Mouse (Mus musculus) ovary, postnatal 14 days (tissue): ENCODE data around the gene Zfp768.
"Not testable (repeated sequence)": the region's sequence is repeated elsewhere in the genome, so short reads cannot be mapped to it uniquely, and the experiment has no call there.

ENCODE experiments used
- DNase-seq: peaks from one replicate; pipeline ENCODE4 v3.0.0; 2022; ENCODE audit warnings: low spot score

Gene Zfp768

DNA sequence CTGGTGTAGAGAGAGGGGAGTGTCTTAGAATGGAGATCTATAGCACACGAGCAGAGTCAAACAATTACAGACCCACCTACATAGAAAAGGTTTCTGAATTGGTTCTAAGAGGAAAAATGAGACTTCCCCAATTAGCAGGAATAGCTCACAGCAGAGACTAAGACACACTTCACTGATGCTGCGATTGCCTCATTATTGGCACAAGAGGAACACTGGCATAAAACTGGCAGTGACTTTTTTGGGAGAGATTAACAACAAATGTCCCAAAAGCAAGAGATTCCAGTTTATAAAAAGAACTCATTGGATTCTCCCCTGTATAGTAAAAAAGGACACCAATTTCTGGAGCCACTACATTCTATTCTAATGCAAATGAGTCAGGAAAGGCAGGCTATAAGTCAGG, 12.5 kb upstream of the Zfp768 start:
- no peak for DNase-seq

DNA sequence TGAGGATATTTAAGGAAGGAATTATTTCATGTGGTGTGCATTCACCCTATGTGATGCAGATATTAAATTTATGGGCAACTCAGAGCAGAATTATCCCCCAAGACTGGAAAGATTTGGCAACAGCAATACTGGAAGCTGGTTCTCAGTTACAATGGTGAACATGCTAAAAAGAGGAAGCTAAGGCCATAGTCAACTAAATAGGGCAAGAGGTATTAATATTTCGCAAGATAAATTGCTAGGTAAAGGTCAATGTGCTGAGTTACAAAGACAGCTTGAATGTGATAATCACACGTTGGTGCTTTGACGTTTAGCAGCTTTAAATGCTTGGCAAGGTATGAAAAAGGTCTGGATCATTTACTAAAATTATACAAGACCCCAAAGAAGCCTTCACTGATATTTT, 10.4 kb upstream of the Zfp768 start:
- DNase-seq: no peak

DNA sequence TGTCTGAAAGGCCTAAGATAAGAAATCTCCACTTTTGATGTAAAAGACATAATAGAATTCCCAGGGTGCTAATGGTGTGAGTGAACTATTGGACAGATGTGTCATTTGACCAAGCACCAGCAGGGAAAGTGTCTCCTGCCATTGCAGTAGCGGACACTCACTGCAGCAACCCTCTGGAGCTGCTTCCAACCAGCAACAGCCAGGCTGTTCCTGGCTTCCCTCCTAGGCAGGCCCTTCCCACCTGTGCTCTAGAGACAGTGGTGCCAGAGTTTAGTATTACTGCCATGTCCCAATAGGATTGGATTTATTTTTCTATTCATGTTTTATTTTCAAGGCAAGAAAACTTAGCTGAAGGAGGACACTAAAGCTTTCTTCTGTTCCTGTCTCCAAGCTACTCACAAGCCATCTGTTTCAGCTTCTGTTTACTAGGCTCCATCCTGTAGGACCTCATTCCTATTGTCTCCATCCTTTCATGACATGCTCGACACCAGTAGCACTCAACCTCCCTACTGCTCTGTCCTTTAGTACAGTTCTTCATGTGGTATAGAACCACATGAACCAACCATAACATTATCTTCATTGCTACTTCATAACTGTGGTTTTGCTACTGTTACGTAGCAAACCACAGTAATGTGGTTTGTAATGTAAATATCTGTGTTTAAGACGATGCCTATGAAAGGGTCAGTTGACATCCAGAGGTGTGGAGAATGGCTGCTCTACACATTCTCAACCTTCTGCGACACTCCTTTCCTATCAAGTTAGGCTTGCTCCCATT, 6.0 kb upstream of the Zfp768 start:
- DNase-seq: no peak

DNA sequence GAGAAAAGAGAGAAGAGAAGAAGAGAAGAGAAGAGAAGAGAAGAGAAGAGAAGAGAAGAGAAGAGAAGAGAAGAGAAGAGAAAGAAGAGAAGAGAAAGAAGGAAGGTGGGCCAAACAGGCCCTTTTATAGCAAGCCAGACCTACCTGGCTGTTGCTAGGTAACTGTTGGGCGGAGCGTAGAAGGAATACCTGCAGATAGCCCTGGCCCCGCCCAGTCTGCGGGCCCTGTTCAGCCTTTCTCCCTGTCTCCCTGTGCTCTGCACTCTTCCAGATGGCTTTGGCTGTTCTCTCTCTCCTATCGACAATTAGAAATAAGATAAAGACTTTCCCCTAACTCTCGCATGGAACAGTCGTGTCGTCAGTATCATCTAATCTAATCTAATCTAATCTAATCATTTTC, 1.3 kb upstream of the Zfp768 start:
- DNase-seq: no peak

DNA sequence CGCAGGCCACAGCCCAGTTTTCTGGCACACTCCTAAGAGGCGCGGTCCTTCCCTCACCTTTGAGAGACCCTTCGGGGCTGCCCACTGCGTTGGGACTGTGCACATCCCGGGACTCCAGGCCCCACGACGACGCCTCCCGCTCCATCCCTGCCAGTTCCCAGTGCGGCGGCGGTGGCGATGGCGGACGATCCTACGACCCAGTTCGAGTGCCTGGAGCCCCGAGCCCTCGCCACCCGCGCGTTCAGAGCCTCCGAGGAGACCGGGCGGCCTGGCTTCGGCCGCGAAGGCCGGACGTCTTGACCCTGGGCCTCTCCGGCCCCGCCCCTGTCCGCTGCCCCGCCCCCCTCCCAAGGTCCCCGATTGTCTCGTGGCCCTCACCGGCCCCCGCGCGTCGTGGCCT, 297 bp downstream of the Zfp768 start:
- peak; percentile 48 for DNase-seq

DNA sequence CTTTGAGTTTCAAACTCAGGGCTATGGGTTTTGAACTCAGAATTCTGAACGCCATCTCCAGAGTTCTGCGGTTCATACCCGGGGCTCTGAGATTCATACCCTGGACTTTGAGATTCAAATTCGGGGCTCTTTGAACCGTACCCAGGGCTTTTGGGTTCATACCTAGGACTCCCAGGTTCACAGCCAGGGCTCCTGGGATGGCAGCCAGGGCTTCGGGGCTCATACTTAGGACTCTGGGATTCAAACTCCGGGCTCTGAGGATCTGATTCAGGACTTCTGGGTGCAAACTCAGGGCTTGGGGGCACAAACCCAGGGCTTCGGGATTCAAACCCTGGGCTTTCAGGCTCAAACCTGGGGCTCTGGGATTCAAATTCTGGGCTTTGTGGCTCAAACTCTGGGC, 1.0 kb downstream of the Zfp768 start:
- no peak for DNase-seq

DNA sequence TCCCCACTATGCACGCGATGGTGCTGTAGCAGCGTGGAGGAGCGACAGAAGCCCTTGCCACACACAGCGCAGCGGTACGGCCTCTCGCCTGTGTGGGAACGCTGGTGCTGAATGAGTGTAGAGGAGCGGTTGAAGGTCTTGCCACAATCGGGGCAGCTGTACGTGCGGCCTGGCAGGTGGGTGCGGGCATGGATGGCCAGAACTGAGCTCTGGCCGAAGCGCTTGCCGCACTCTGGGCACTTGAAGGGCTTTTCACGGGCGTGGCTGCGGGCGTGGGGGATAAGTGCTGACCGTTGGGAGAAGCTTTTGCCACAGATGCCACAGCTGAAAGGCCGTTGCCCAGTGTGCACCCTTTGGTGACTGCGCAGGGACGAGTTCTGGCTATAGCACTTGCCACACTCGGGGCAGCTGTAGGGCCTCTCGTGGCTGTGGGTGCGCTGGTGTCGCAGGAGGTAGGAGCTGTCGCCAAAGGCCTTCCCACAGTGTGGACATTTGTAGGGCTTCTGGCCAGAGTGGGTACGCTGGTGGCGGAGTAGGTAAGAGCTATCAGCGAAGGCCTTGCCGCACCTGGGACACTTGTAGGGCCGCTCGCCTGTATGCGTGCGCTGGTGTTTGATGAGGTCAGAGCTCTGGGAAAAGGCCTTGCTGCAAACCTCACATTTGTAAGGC, 1.9 kb downstream of the Zfp768 start:
- no peak for DNase-seq

DNA sequence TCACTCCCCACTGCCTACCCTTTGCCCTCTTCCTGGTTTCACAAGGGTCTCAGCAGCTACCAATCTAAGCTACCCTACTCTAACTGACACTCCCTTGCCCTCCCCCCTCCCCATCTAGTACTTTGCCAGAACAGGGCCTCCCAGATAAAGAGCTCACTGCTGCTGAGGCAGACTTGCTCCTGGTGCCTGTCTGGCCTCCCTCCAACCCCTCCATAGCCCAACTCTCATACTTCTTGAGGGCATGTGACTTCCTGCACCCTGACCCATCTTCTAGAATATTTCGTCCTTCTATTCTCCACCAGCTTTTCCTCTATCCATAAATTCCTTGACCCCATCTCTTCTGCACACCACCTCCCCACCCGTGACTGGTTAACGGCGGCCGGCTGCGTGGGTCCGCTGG, 2.5 kb downstream of the Zfp768 start:
- DNase-seq: no peak

DNA sequence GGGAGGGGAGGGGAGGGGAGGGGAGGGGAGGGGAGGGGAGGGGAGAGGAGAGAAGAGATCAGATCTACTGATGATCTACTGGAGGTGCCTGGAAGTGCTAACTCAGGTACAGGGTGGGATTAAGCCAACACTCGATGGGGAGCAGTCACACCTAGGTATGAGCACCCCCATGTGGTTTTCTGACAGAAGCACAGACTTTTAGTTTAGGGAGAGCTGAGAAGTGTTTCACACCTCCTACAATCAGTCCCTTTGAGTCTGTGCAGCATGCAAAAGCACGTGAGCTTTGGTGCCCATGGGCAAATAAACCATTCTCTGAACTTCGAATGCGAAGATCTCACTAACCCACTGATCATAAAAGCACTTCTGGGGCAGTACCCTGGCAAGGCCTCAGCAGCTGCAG, 3.1 kb downstream of the Zfp768 start:
- DNase-seq: no peak

DNA sequence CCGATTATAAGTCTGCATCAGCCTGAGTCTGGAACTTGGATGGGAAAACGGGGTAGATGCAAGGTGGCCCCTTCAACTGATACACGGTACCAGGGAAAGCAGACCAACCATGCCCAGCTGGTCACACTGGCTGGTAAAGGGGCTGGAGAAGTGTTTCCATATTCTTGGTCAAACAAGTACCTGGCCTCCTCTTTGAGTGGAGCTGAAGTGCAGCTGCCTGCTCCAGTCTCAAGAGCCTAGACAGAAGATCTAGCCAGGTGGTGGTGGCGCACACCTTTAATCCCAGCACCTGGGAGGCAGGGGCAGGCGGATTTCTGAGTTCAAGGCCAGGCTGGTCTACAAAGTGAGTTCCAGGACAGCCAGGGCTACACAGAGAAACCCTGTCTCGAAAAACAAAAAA, 3.5 kb downstream of the Zfp768 start:
- not testable (repeated sequence) for DNase-seq

DNA sequence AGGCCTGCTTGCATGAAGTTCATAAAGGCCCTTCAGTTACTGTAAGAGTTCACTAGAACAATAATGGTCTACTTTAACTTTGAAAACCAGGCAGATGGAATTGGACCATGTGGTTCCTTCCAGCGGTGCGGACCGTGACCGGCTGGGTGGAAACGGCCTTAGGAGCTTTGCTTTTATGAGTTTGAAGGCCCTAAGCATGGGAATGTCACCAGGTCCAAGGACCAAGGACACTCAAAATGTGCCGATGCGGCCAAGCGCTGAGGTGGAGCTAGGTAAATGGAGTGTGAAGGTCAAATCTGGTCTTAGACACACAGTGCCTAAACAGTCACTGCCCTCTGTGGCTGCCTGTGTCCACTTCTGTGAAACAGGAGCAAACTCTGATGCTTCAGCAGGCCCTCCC, 4.0 kb downstream of the Zfp768 start:
- no peak for DNase-seq

DNA sequence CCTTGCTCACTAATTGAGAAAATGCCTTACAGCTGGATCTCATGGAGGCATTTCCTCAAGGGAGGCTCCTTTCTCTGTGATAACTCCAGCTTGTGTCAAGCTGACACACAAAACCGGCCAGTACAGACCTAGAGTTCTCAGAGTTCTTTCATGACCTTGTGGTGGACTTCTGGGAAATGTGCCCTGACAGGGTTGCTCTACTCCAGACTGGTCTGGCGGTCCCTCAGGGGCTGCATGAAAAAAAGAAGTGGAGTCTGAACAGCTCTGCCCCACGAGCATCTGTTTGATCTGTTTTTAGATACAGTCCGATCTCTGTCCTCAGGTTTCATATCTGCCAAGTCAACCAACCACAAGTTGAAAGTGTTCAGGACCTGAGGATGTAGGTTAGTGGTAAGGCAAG, 7.8 kb downstream of the Zfp768 start:
- no peak for DNase-seq

DNA sequence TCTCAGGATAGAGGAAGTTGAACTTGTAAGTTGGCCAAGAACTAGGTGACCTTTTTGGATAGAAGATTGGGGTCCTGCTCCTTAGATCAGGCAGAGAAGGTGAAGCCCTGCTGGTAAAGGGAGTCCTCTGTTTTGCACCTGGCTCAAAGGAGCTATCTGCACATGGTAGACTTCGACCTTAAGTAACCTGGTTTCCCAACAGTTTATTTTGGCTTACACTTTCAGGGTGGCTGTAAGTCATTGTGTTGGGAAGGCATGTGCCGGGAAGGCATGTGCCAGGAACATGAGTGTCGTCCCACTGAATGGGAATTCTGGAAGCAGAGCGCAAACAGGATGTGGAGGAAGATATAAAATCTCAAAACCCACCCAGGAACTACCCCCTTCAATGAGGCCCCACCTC, 9.8 kb downstream of the Zfp768 start:
- DNase-seq: no peak

DNA sequence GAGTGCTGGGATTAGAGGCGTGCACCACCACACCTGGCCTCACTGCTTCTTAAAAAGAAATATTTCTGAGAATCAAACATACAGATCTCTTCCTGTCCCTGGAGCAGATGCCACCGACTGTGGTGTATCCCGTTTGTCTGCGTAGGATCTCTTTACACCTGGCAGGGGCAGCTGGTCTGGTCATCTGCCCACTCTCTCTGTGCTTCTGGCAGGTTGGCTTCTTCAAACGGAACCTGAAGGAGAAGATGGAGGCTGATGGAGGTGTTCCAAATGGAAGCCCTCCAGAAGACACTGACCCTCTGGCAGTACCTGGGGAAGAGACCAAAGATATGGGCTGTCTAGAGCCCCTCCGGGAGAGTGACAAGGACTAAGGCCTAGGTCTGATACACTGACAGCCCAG, 12.1 kb downstream of the Zfp768 start:
- no peak for DNase-seq

DNA sequence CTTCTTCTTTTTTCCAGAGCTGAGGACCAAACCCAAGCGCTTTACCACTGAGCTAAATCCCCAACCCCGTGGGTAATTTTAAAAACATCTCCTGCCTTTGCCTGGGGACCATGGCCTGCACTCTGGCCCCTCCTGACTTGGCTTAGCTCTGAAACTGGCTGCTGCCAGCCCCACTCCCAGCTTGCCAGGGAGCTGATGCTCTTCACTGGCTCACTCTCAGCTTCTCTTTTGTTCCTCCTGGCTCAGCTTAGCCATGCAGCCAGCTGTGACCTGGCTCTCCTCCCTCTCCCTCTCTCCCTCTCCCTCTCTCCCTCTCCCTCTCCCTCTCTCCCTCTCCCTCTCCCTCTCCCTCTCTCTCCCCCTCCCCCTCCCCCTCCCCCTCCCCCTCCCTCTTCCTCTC, 18.7 kb downstream of the Zfp768 start:
- peak; percentile 33 for DNase-seq

DNA sequence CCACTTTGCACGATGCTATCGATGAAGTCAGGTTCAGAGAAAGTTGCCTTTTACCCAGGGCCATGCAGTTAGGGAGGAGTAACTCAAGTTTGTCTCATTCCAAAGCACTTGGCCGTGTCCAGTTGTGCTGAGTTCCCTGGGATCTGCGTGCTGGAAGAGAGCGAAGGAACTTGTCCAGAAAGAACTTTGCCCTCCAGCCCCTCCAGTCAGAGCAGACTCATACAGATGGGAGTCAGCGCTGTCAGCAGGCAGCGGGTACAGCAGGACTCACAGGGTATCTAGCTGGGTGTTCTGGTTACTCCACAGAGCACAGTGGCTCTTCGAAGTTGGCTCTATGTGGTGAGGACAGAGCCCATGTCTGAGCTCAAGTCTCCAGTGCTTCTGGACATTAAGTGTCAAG, 19.8 kb downstream of the Zfp768 start:
- DNase-seq: no peak

DNA sequence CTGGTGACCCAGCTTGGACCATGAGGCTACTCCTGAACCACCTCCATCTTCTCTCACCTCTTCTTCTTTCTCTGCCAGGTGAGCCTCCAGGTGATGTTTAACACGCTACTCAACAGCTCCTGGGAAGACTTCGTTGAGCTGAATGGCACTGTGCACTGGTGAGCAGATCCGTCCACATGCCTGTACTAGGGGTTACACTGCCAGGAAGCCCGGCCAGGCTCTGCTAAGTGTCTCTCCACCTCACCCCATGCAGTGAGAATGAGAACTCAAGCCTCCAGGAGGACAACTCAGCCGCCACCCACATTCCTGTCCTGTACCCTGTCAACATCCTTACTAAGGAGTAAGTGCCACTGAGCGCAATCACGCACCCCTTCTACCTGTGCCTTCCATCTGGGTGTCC, 20.4 kb downstream of the Zfp768 start:
- no peak for DNase-seq

DNA sequence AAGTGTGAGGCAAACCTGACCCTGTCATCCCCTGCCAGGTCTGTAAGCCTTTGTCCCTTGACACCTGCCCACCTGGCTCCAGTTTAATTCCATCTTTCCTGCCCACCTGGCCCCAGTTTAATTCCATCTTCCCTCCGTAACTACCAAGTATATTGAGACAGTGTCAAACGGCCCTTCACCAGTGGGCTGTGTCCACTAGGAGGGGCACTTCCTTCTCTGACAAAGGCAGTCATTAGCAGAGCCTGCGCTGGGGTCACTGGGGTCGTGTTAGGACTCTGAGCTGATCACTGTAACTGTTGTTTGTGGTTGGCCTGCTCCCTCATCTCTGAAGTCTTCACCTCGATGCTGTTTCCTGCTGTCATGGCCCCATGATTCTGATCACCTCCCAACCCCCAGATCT, 23.3 kb downstream of the Zfp768 start:
- no peak for DNase-seq

DNA sequence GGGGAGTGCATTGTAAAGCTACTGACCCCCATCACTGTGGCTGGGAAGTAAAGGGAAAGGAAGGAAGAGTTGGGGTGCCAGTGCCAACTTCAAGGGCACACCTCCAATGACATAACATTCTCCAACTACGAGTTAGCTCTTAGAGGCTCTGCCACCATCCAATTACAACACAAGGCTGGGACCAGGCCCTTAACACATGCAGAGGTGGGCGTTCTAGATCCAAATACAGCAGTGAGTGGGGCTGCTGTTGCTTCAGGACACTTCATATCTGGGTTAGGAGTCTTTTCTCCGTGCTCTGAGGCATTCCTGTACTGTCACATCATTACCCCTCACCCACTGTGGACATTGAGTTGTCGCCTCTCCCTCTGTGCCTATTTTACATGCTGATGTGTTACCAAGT, 24.3 kb downstream of the Zfp768 start:
- DNase-seq: no peak

DNA sequence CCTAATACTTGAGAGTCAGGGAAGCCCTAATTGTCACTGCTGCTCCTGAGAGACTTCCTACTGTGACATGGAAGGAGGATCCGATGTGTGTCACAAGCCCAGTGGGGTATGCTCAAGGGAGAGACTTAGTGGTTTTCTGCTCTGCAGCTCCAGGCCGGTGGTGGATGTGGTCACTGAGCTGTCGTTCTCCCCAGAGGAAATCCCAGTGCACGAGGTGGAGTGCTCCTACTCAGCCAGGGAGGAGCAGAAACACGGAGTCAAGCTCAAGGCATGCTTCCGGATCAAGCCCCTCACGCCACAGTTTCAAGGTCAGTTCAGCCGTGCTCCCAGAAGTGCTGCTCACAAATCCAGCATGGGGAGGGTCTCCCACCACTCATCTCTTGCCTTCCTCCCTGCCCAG, 31.5 kb downstream of the Zfp768 start:
- no peak for DNase-seq

DNA sequence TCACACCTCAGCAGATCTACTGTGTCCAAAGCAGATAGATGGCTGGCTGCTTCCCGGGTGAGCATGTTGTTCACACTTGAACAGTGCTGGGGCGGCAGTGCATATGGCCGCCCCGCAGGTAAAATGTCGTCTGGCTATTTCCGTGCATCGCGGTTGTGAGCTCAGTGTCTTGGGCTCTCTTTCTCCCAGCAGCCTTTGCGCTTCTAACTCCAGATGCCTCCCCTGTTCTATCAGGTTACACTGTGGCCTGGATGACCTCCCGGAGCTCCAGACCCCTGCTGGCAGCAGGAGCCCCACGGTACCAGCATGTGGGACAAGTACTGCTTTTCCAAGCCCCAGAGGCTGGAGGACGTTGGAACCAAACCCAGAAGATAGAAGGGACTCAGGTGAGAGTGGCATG, 35.4 kb downstream of the Zfp768 start:
- no peak for DNase-seq

DNA sequence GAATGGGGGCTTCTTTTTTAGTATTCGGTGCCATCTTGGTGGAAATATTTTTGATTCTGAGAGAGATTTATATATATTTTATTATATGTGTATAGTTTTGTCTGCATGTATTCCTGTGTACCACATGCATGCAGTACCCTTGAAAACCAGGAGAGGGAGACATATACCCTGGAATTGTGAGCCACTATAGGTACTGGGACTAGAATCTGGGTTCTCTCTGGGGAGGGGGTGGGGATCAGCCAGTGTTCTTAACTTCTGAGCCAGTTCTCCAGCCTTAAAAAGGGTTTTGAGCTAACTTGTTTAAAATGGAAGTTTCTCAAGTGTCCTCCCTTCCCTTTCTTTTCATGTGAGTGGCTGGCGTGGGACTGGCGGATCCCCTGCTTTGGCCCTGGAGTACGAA, 36.5 kb downstream of the Zfp768 start:
- DNase-seq: peak; percentile 61

DNA sequence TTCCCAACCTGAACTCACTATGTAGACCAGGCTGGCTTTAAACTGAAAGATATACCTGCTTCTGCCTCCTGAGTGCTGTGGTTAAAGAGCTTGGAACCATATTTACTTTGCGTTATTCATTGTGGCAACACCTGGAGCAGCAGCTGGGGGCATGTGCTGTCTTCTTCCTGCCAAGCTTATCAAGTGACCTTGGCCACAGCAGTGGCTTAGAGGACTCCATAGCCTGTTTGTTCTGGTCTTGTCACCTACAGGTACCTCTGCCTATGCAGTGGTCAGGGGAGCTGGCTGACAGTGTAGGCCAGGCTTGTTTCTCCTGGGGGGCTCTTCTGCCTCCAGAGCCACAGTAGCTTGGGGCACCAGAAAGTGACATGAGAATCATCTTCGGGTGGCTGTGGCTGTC, 37.0 kb downstream of the Zfp768 start:
- no peak for DNase-seq

DNA sequence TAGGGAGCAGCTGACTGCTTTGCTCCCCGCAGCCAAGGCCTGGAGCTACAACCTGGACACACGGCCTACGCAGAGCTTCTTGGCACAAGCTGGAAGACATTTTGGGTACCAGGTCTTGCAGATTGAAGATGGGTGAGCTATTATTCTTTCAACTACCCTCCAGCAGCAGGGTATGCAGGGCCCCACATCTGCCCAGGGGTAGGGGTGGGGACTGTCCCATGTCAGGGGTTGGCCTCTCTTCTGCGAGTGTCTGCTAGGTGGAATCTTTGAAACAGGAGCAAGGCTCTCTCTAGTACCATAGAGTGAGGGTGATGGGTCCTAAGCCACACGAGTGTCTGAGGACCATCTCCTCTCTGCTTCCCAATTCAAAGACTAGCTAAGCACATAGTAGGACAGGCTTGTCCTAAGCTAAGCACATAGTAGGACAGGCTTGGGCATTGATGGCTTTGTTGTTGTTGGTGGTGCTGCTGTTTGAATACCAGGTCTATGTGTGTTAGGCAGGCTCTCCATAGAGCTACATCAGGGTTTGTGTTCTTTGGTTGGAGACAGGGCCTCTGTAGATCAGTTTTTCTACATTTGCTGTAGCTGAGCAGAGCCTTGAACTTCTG, 47.7 kb downstream of the Zfp768 start:
- DNase-seq: no peak
